Mouse (Mus musculus) liver, embryonic 14.5 days (tissue): Measurements from ENCODE around the gene Fbxo47.

Experiments used
- CTCF ChIP-seq: IDR thresholded peaks from 2 replicates; pipeline ENCODE4 v1.5.1; 2016; ENCODE audit warnings: antibody characterized with exemption, low read depth, control low read depth
- EP300 ChIP-seq: IDR thresholded peaks from 2 replicates; pipeline ENCODE4 v1.6.1; 2016; ENCODE audit warnings: antibody characterized with exemption, low read depth

GRCm38 (mm10) chr11:97836541-97836940, 47.4 kb downstream of the Fbxo47 start:
- no peak for TF ChIP-seq CTCF
- TF ChIP-seq EP300, result no peak
